Mouse (Mus musculus) small intestine, adult 2 months (tissue): ENCODE measurements around the gene Prkag3.

ENCODE experiments used
- CTCF ChIP-seq: fragments of 200-500 bp; IDR thresholded peaks from 2 replicates; pipeline ENCODE4 v1.5.1; 2012; ENCODE audit warnings: low read depth, mild to moderate bottlenecking, control low read depth, inconsistent platforms, low read length, moderate library complexity, mixed read lengths; ENCODE audit not compliant: insufficient replicate concordance, insufficient read length; ENCODE audit errors: extremely low read depth
- POLR2A ChIP-seq: fragments of 200-500 bp; IDR thresholded peaks from 2 replicates; pipeline ENCODE4 v1.6.1; 2012; ENCODE audit warnings: low read depth, mild to moderate bottlenecking, control low read depth, inconsistent platforms, low read length, moderate library complexity

DNA sequence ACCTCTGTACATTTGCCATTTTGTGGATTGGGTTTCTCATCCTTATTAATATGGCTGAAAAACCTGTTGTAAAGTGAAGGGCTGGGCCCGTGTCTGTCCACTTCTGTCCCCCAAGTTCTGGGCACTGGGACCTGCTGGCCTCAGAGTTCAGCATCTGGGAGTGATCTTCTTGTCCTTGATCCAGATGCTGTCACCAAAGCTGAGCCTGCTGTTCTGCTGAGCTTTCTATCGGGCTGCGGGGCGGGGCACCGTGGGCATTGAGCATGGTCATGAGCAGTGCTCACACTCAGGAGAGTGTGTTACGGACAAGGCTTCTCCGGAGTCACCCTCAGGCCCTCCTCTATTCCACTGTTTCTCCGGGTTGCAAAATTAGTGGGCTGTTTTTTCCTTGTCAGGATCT lies 30.9 kb downstream of the Prkag3 start:
- TF ChIP-seq CTCF (no peak), POLR2A (no peak)
